Mouse (Mus musculus) heart, embryonic 15.5 days (tissue): ENCODE results near the gene Ggt6. TPM values are rescaled to one million over a fixed set of nuclear protein-coding genes. Genes with fewer than 3 reads are reported as not detected.

Source experiments
- ATAC-seq: fragments of 200-750 bp; cut with Nextera tagmentation; replicated peaks from 2 replicates; pipeline ENCODE4 v1.8.0; 2017; ENCODE audit warnings: low read depth, moderate TSS enrichment; ENCODE audit not compliant: insufficient number of reproducible peaks, insufficient read depth, low FRiP score
- H3K27ac ChIP-seq: fragments of 300-500 bp; sonication (generic); 2 replicates; pipeline ENCODE4 v1.5.1; 2015; ENCODE audit warnings: mild to moderate bottlenecking, inconsistent platforms
- H3K27me3 ChIP-seq: fragments of 300-500 bp; sonication (generic); 2 replicates; pipeline ENCODE4 v1.6.1; 2015; ENCODE audit warnings: inconsistent platforms
- H3K36me3 ChIP-seq: fragments of 300-500 bp; sonication (generic); 2 replicates; pipeline ENCODE4 v1.6.1; 2015; ENCODE audit warnings: mild to moderate bottlenecking, inconsistent platforms
- H3K4me1 ChIP-seq: fragments of 300-500 bp; sonication (generic); replicated peaks from 2 replicates; pipeline ENCODE4 v1.6.1; 2015; ENCODE audit warnings: inconsistent platforms
- H3K4me2 ChIP-seq: fragments of 300-500 bp; sonication (generic); 2 replicates; pipeline ENCODE4 v1.6.1; 2015; ENCODE audit warnings: inconsistent platforms, mild to moderate bottlenecking, moderate library complexity
- H3K4me3 ChIP-seq: fragments of 300-500 bp; sonication (generic); 2 replicates; pipeline ENCODE4 v1.5.1; 2015; ENCODE audit warnings: mild to moderate bottlenecking, inconsistent platforms
- H3K9ac ChIP-seq: fragments of 300-500 bp; sonication (generic); 2 replicates; pipeline ENCODE4 v1.6.1; 2015; ENCODE audit warnings: mild to moderate bottlenecking, inconsistent platforms
- H3K9me3 ChIP-seq: fragments of 300-500 bp; sonication (generic); replicated peaks from 2 replicates; pipeline ENCODE4 v1.6.1; 2016; ENCODE audit warnings: inconsistent platforms
- WGBS: fragments of 180-500 bp; shearing (Covaris S2); methylation state at CpG from one replicate; pipeline ENCODE4 v1.1.7; 2015; ENCODE audit warnings: mixed read lengths; 5-methylcytosine and 5-hydroxymethylcytosine counted together
- polyA plus RNA-seq: library from polyadenylated mRNA; unstranded; fragments of >200 nt; fragmentation: Nextera tagmentation; extraction: Ambion mirVana; gene quantifications from 2 replicates; pipeline ENCODE4 v1.2.1, GENCODE M21; 2015

Gene Ggt6
- polyA plus RNA-seq, 1 experiment from 2014 or later: not detected

GRCm38 (mm10) chr11:72464821-72465220 lies 29.5 kb downstream of the Ggt6 start:
- H3K9ac ChIP-seq: no peak overlapping the region
- H3K4me1 ChIP-seq: peaks cover 41% of the 10 kb centered on the region
- 73% methylated on average over 3 of the region's 3 CpGs for WGBS
- H3K27me3 ChIP-seq: no peaks in the 10 kb centered on the region
- H3K36me3 ChIP-seq: no peaks in the 10 kb centered on the region
- H3K27ac ChIP-seq: no peak overlapping the region
- H3K9me3 ChIP-seq: no peaks in the 10 kb centered on the region
- ATAC-seq: no peak
- no peak overlapping the region for H3K4me3 ChIP-seq
- H3K4me2 ChIP-seq: no peak overlapping the region

- no peak for ATAC-seq
- Histone ChIP-seq H3K4me2 (peak overlapping the region; percentile 30; the same call in 1 of the 2 replicates), H3K4me1 (peaks cover 51% of the 10 kb centered on the region), H3K9me3 (no peaks in the 10 kb centered on the region), H3K27me3 (no peaks in the 10 kb centered on the region), H3K36me3 (no peaks in the 10 kb centered on the region), H3K27ac (peak overlapping the region; percentile 60), H3K4me3 (no peak overlapping the region), H3K9ac (no peak overlapping the region)
- 62% methylated on average over 11 of the region's 11 CpGs for WGBS
Measured at GRCm38 (mm10) chr11:72465978-72466693, 30.8 kb downstream of the Ggt6 start.

- Histone ChIP-seq H3K4me1 (peaks cover 47% of the 10 kb centered on the region), H3K27me3 (no peaks in the 10 kb centered on the region), H3K27ac (peak overlapping the region; percentile 60), H3K4me3 (no peak overlapping the region), H3K9ac (no peak overlapping the region), H3K9me3 (no peaks in the 10 kb centered on the region), H3K36me3 (no peaks in the 10 kb centered on the region), H3K4me2 (peak overlapping the region; percentile 30)
- peak; percentile 59 for ATAC-seq
- WGBS: 11% methylated on average over 11 of the region's 11 CpGs
Measured at GRCm38 (mm10) chr11:72466694-72467507, 31.6 kb downstream of the Ggt6 start.

- Histone ChIP-seq H3K4me2 (no peak overlapping the region), H3K9me3 (no peaks in the 10 kb centered on the region), H3K36me3 (no peaks in the 10 kb centered on the region), H3K27me3 (no peaks in the 10 kb centered on the region), H3K27ac (peak overlapping the region; percentile 79), H3K4me3 (no peak overlapping the region), H3K9ac (no peak overlapping the region), H3K4me1 (peaks cover 47% of the 10 kb centered on the region)
- WGBS: 73% methylated on average over 5 of the region's 5 CpGs
- no peak for ATAC-seq
Measured at GRCm38 (mm10) chr11:72468525-72468924, 33.2 kb downstream of the Ggt6 start.

- Histone ChIP-seq H3K27ac (peak overlapping the region; percentile 79), H3K9me3 (no peaks in the 10 kb centered on the region), H3K4me1 (peaks cover 47% of the 10 kb centered on the region), H3K4me3 (no peak overlapping the region), H3K36me3 (no peaks in the 10 kb centered on the region), H3K4me2 (no peak overlapping the region), H3K9ac (no peak overlapping the region), H3K27me3 (no peaks in the 10 kb centered on the region)
- 15% methylated on average over 5 of the region's 5 CpGs for WGBS
- peak; percentile 79 for ATAC-seq
Measured at GRCm38 (mm10) chr11:72469217-72469616, 33.9 kb downstream of the Ggt6 start.

- Histone ChIP-seq H3K27me3 (no peaks in the 10 kb centered on the region), H3K4me3 (no peak overlapping the region), H3K9ac (no peak overlapping the region), H3K4me2 (no peak overlapping the region), H3K4me1 (peaks cover 47% of the 10 kb centered on the region), H3K36me3 (no peaks in the 10 kb centered on the region), H3K27ac (peak overlapping the region; percentile 79; the same call in 1 of the 2 replicates), H3K9me3 (no peaks in the 10 kb centered on the region)
- no peak for ATAC-seq
- 51% methylated on average over 4 of the region's 4 CpGs for WGBS
Measured at GRCm38 (mm10) chr11:72470004-72470403, 34.7 kb downstream of the Ggt6 start.

GRCm38 (mm10) chr11:72471381-72471780 lies 36.1 kb downstream of the Ggt6 start:
- Histone ChIP-seq H3K9me3 (no peaks in the 10 kb centered on the region), H3K9ac (no peak overlapping the region), H3K27ac (no peak overlapping the region), H3K4me3 (no peak overlapping the region), H3K4me2 (no peak overlapping the region), H3K27me3 (no peaks in the 10 kb centered on the region), H3K4me1 (peaks cover 44% of the 10 kb centered on the region), H3K36me3 (no peaks in the 10 kb centered on the region)
- WGBS: 83% methylated on average over 6 of the region's 6 CpGs
- no peak for ATAC-seq

GRCm38 (mm10) chr11:72473540-72473939 lies 38.2 kb downstream of the Ggt6 start:
- Histone ChIP-seq H3K4me2 (no peak overlapping the region), H3K27ac (no peak overlapping the region), H3K36me3 (no peaks in the 10 kb centered on the region), H3K9ac (no peak overlapping the region), H3K4me3 (no peak overlapping the region), H3K27me3 (no peaks in the 10 kb centered on the region), H3K4me1 (peaks cover 37% of the 10 kb centered on the region), H3K9me3 (no peaks in the 10 kb centered on the region)
- WGBS: 85% methylated on average over 4 of the region's 4 CpGs
- no peak for ATAC-seq

- H3K27ac ChIP-seq: peak overlapping the region; percentile 27; the same call in 1 of the 2 replicates
- H3K4me2 ChIP-seq: no peak overlapping the region
- no peaks in the 10 kb centered on the region for H3K9me3 ChIP-seq
- H3K9ac ChIP-seq: no peak overlapping the region
- H3K4me1 ChIP-seq: peaks cover 23% of the 10 kb centered on the region
- ATAC-seq: no peak
- 74% methylated on average over 3 of the region's 3 CpGs for WGBS
- no peaks in the 10 kb centered on the region for H3K27me3 ChIP-seq
- no peaks in the 10 kb centered on the region for H3K36me3 ChIP-seq
- H3K4me3 ChIP-seq: no peak overlapping the region
Measured at GRCm38 (mm10) chr11:72474926-72475325, 39.6 kb downstream of the Ggt6 start.

GRCm38 (mm10) chr11:72475408-72475807 lies 40.1 kb downstream of the Ggt6 start:
- 0 out of 2 replicates have a peak, but pooled peaks have one; percentile 32 for ATAC-seq
- Histone ChIP-seq H3K9me3 (no peaks in the 10 kb centered on the region), H3K27me3 (no peaks in the 10 kb centered on the region), H3K4me1 (peaks cover 18% of the 10 kb centered on the region), H3K36me3 (no peaks in the 10 kb centered on the region), H3K9ac (no peak overlapping the region), H3K4me3 (no peak overlapping the region), H3K27ac (peak overlapping the region; percentile 48; the same call in 1 of the 2 replicates), H3K4me2 (no peak overlapping the region)
- WGBS: 64% methylated on average over 7 of the region's 7 CpGs

GRCm38 (mm10) chr11:72476074-72476625 lies 40.8 kb downstream of the Ggt6 start:
- Histone ChIP-seq H3K4me1 (peaks cover 14% of the 10 kb centered on the region), H3K27ac (0 out of 2 replicates have a peak overlapping the region, but pooled peaks have one; percentile 48), H3K4me3 (no peak overlapping the region), H3K36me3 (no peaks in the 10 kb centered on the region), H3K9ac (no peak overlapping the region), H3K27me3 (no peaks in the 10 kb centered on the region), H3K4me2 (no peak overlapping the region), H3K9me3 (no peaks in the 10 kb centered on the region)
- WGBS: 73% methylated on average over 7 of the region's 7 CpGs
- ATAC-seq: no peak
